Mouse (Mus musculus) neural tube, embryonic 12.5 days (tissue): Measurements from ENCODE around the gene Sema7a. TPM values are rescaled to one million over a fixed set of nuclear protein-coding genes. Genes with fewer than 3 reads are reported as not detected.

ENCODE experiments used
- ATAC-seq: fragments of 200-750 bp; cut with Nextera tagmentation; 2 replicates; pipeline ENCODE4 v1.8.0; 2017; ENCODE audit warnings: low read depth, mild to moderate bottlenecking, moderate TSS enrichment, moderate library complexity; ENCODE audit not compliant: low FRiP score
- H3K27ac ChIP-seq: fragments of 300-500 bp; sonication (generic); 2 replicates; pipeline ENCODE4 v1.5.1; 2016
- H3K27me3 ChIP-seq: fragments of 300-500 bp; sonication (generic); replicated peaks from 2 replicates; pipeline ENCODE4 v1.6.1; 2016; ENCODE audit warnings: mild to moderate bottlenecking
- H3K36me3 ChIP-seq: fragments of 300-500 bp; sonication (generic); 2 replicates; pipeline ENCODE4 v1.6.1; 2016; ENCODE audit warnings: mild to moderate bottlenecking
- H3K4me1 ChIP-seq: fragments of 300-500 bp; sonication (generic); 2 replicates; pipeline ENCODE4 v1.6.1; 2016
- H3K4me2 ChIP-seq: fragments of 300-500 bp; sonication (generic); replicated peaks from 2 replicates; pipeline ENCODE4 v1.6.1; 2016; ENCODE audit warnings: mild to moderate bottlenecking
- H3K4me3 ChIP-seq: fragments of 300-500 bp; sonication (generic); 2 replicates; pipeline ENCODE4 v1.5.1; 2016
- H3K9ac ChIP-seq: fragments of 300-500 bp; sonication (generic); 2 replicates; pipeline ENCODE4 v1.6.1; 2016; ENCODE audit warnings: mild to moderate bottlenecking
- H3K9me3 ChIP-seq: fragments of 300-500 bp; sonication (generic); 2 replicates; pipeline ENCODE4 v1.6.1; 2016; ENCODE audit warnings: mild to moderate bottlenecking
- WGBS: fragments of 180-500 bp; shearing (Covaris S2); methylation state at CpG from one replicate; pipeline ENCODE4 v1.1.7; 2016; 5-methylcytosine and 5-hydroxymethylcytosine counted together
- polyA plus RNA-seq: library from polyadenylated mRNA; unstranded; fragments of >200 nt; fragmentation: Nextera tagmentation; extraction: Ambion mirVana; gene quantifications from 2 replicates; pipeline ENCODE4 v1.2.1, GENCODE M21; 2016

Gene Sema7a
- polyA plus RNA-seq, 1 experiment from 2014 or later = 0.85 TPM

DNA sequence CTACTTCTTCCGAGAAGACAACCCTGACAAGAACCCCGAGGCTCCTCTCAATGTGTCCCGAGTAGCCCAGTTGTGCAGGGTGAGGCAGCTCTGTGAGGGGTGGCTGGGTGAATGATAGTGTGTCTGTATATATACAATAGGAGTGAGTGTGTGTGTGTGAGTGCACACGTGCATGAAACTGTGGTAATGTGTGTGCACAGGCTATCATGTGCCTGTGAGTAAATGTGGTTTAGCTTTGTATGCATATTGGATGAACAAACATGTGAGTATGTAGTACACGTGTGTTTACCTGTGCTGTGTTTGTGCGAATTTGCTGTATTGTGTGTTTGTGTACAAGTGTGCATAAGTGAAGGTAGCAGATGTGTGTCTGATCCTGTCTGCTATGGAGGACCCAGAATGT lies 15.9 kb downstream of the Sema7a start:
- Histone ChIP-seq H3K36me3 (peaks cover 33% of the 10 kb centered on the region), H3K4me3 (no peak overlapping the region), H3K9ac (no peak overlapping the region), H3K4me1 (peaks cover 9% of the 10 kb centered on the region), H3K27me3 (no peaks in the 10 kb centered on the region), H3K9me3 (no peaks in the 10 kb centered on the region), H3K27ac (no peak overlapping the region), H3K4me2 (no peak overlapping the region)
- 89% methylated on average over 6 of the region's 6 CpGs for WGBS
- ATAC-seq = no peak

DNA sequence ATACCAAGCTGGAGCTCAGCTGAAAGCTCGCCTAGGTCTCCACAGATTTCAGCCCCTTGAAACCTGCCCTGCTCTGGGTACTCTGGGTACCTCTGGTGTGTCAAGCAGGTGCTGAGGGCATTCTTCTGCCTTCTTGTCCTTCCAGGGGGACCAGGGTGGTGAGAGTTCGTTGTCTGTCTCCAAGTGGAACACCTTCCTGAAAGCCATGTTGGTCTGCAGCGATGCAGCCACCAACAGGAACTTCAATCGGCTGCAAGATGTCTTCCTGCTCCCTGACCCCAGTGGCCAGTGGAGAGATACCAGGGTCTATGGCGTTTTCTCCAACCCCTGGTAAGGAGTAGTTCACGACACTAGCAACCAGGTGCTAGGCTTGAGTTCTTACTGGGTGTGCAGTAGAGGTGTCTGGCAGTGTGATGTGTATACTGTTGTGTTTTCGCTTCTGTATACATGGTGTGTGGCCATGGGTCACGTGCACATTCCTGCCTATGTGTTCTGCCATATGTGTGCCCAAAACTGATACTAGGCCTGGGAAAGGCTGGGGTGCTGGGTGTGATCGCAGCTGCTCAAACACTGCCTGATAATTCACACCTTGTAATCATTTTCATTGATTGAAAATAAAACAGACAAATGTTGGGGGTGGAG lies 16.4 kb downstream of the Sema7a start:
- Histone ChIP-seq H3K36me3 (peaks cover 38% of the 10 kb centered on the region), H3K4me1 (peaks cover 5% of the 10 kb centered on the region), H3K27ac (no peak overlapping the region), H3K9ac (no peak overlapping the region), H3K4me2 (no peak overlapping the region), H3K4me3 (no peak overlapping the region), H3K27me3 (no peaks in the 10 kb centered on the region; the same call in 1 of the 2 replicates), H3K9me3 (no peaks in the 10 kb centered on the region)
- no peak for ATAC-seq
- 89% methylated on average over 9 of the region's 9 CpGs for WGBS

DNA sequence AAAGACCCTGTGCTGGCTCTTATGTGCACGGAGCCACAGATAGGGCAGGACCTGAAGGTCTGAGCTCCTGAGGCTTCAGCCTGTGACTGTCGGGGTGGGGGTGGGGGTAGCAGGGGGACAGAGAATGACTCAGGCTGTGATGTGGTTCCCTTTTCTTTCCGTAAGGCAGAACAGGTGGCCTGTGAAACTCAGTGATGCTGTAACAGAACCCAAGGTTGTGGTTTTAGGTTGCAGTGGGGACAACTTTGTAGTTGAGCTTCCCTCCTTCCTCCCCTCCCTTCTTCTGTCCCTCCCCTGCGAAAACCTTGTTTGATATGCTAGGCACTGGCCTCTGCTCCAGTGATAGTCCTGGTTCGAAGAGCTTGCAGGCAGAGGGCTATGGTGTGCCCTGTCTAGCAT lies 16.9 kb downstream of the Sema7a start:
- Histone ChIP-seq H3K36me3 (peaks cover 43% of the 10 kb centered on the region), H3K4me3 (no peak overlapping the region), H3K4me1 (peaks cover 3% of the 10 kb centered on the region), H3K4me2 (no peak overlapping the region), H3K27ac (no peak overlapping the region), H3K27me3 (no peaks in the 10 kb centered on the region; the same call in 1 of the 2 replicates), H3K9me3 (no peaks in the 10 kb centered on the region), H3K9ac (no peak overlapping the region)
- no peak for ATAC-seq
- WGBS = 82% methylated on average over 5 of the region's 5 CpGs

DNA sequence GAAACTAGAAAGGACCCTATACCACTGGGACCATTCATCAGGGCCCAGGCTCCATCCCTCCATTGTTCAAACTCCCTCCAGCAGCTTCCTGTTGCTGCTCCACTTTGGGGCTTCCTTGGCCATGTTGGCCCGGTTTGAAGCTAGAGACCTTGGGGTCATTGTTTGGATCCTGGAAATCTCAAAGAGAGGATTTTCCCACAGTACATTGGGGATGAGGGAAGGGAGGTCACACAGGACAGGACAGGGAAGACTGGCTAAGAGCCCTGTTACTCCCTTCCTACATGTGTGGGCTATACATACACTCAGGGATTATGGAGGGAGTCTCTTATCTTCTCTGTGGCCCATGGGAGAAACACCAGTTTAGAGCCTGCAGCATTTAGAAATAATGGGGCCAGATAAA lies 18.7 kb downstream of the Sema7a start:
- WGBS = 88% methylated on average over 1 of the region's 1 CpGs
- H3K9me3 ChIP-seq = no peaks in the 10 kb centered on the region
- H3K27me3 ChIP-seq = no peaks in the 10 kb centered on the region; the same call in 1 of the 2 replicates
- H3K4me3 ChIP-seq = no peak overlapping the region
- no peak overlapping the region for H3K4me2 ChIP-seq
- H3K9ac ChIP-seq = no peak overlapping the region
- peaks cover 44% of the 10 kb centered on the region for H3K36me3 ChIP-seq
- no peak for ATAC-seq
- no peak overlapping the region for H3K27ac ChIP-seq
- no peaks in the 10 kb centered on the region for H3K4me1 ChIP-seq

DNA sequence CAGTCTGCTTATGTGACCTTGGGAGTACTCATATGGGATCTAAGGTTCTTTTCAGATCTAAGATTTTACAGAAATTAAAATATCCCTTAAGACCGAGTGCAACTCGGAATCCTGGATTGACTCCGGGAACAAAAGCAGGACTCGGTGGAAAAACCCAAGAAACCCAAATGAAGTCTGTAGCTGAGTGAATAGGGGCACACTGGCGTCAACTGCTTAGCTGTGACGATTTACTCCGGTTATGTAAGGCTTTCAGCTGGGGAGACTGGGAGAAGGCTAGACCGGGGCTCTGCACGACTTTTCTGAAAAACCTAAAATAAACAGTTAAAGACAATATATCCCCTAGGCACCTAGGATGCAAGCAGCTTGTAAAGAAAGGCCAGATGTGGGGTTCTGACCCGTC lies 19.5 kb downstream of the Sema7a start:
- no peaks in the 10 kb centered on the region for H3K9me3 ChIP-seq
- WGBS = 77% methylated on average over 10 of the region's 10 CpGs

DNA sequence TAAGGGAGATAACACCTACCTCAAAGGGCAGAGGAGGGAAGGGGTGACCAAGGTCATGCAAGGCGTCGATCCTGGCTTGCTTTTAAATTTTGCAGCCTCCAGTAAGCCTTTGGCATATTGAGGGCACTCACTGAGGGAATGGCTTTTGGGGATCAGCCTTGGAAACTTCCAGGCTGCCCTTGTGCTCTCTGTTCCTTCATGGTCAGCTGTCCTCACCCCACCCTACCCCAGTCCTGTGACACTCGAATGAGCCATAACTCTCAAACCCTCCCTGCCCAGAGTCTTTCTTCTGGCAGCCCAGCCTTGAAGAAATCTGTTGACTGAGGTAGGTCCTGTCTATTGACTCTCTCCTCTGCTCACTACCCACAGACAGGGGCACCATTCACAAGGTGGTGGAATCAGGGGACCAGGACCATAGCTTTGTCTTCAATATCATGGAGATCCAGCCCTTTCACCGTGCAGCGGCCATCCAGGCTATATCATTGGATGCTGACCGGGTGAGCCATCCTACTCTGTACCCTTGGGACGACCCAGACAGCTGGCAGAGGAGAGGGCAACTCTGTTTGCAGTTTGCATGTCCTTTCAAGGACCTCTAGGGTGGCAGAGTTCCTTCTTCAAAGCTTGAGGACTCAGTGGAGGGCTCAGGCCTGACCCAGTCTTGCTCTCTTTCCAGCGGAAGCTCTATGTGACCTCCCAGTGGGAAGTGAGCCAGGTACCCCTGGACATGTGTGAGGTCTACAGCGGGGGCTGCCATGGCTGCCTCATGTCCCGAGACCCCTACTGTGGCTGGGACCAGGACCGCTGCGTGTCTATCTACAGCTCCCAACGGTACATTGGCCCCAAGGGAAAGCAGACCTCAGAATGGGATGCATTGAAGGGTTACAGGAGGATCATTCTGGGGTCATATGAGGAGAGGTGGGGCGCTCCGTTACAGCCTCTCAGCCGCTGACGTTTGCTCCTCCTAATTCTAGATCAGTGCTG lies 20.3 kb downstream of the Sema7a start:
- Histone ChIP-seq H3K4me2 (no peak overlapping the region), H3K27ac (no peak overlapping the region), H3K9ac (no peak overlapping the region), H3K36me3 (peaks cover 44% of the 10 kb centered on the region), H3K4me1 (no peaks in the 10 kb centered on the region), H3K4me3 (no peak overlapping the region), H3K9me3 (no peaks in the 10 kb centered on the region), H3K27me3 (no peaks in the 10 kb centered on the region; the same call in 1 of the 2 replicates)
- no peak for ATAC-seq
- 88% methylated on average over 17 of the region's 17 CpGs for WGBS

More for the DNA sequence above, 19.5 kb downstream of the Sema7a start:
- no peak overlapping the region for H3K4me2 ChIP-seq
- no peaks in the 10 kb centered on the region; the same call in 1 of the 2 replicates for H3K27me3 ChIP-seq
- no peak overlapping the region for H3K9ac ChIP-seq
- no peak for ATAC-seq
- H3K36me3 ChIP-seq = peaks cover 44% of the 10 kb centered on the region
- H3K4me3 ChIP-seq = no peak overlapping the region
- H3K4me1 ChIP-seq = no peaks in the 10 kb centered on the region
- no peak overlapping the region for H3K27ac ChIP-seq

DNA sequence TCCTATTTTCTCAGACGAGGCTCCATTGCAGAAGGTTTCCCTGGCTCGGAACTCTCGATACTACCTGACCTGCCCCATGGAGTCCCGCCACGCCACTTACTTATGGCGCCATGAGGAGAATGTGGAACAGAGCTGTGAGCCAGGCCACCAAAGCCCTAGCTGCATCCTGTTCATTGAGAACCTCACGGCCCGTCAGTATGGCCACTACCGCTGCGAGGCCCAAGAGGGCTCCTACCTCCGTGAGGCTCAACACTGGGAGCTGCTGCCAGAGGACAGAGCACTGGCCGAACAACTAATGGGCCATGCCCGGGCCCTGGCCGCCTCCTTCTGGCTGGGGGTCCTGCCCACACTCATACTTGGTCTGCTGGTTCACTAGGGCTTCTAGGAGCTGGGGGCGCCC lies 21.3 kb downstream of the Sema7a start:
- no peak overlapping the region for H3K4me3 ChIP-seq
- no peaks in the 10 kb centered on the region for H3K4me1 ChIP-seq
- H3K36me3 ChIP-seq = peaks cover 38% of the 10 kb centered on the region
- no peaks in the 10 kb centered on the region; the same call in 1 of the 2 replicates for H3K27me3 ChIP-seq
- H3K27ac ChIP-seq = no peak overlapping the region
- H3K9me3 ChIP-seq = no peaks in the 10 kb centered on the region
- no peak for ATAC-seq
- H3K9ac ChIP-seq = no peak overlapping the region
- no peak overlapping the region for H3K4me2 ChIP-seq
- WGBS = 88% methylated on average over 15 of the region's 15 CpGs

DNA sequence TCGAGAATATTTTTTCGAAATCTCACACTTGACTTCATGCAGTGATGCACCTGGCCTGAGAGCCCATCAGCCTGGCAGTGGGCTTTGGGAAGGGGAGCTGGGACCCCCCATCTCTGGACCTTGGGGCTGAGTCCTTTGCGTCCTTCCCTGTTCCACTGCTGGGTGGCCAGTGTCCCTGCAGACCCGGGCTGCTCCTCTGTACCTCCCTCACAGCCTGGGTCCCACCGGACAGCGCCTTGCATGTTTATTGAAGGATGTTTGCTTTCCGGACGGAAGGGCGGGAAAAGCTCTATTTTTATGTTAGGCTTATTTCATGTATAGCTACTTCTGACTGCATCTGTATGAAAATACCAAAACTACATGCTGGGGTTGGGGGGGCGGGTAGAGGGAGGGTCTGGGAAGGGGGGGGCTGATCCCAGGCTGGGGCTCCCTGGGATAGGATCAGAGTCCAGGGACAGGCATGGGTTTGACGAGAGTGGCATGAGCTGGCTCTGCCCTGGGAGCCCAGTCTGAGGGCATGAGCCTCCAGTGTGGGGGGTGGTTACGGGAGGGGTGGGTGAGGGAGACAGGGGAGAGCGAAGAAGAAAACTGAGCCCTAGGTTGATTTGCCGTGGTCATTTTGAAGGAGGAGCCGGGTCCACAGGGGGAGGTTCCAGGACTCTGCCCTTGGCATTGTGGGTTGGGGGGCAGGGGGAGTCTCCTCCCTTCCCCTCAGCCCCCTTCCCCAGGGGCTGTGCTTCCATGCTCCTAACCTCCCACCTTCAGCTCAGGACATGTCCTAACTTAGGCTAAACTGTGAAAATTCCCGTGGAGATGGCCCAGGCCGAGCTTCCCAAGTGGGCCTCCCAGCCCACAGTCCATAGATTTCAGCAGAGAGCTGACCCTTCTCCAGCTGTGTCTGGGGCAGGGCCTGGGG lies 22.2 kb downstream of the Sema7a start:
- Histone ChIP-seq H3K4me1 (no peaks in the 10 kb centered on the region), H3K9me3 (no peaks in the 10 kb centered on the region), H3K27me3 (no peaks in the 10 kb centered on the region; the same call in 1 of the 2 replicates), H3K4me2 (no peak overlapping the region), H3K36me3 (peaks cover 32% of the 10 kb centered on the region), H3K9ac (no peak overlapping the region), H3K27ac (no peak overlapping the region), H3K4me3 (no peak overlapping the region)
- no peak for ATAC-seq
- WGBS = 71% methylated on average over 17 of the region's 17 CpGs

DNA sequence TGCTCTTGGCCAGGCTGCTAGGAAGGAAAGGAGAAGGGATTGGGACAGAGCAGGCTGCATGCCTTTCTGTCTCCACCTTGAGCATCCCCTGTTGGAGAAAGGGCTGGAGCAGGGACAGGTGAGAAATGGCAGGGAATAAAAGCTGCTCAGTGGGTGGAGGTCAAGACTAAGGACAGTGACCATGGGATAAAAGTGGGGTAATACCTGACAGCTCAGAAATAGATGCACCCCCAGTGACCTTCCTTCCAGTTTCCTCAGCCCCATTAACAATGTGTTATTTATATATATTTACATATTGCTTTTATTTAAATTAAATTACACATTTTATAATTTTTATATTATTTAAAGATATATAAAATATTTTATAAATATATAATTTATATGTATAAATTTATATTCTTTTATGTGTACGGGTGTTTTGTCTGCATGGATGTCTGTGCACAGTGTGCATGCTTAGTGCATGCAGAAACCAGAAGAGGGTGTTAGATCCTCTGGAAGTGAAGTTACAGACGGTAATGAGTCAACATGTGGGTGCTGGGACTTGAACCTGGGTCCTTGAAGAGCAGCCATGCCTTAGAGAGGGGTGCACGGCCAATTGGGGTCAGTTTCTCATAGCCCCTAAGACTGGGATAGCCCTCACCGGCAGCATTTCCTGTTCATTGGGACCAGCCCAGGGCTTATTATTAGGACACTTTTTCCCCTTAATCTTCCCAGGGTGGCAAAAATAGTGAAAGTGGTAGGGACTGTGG lies 23.5 kb downstream of the Sema7a start:
- H3K4me1 ChIP-seq = no peaks in the 10 kb centered on the region
- no peak overlapping the region for H3K27ac ChIP-seq
- H3K4me2 ChIP-seq = no peak overlapping the region
- no peaks in the 10 kb centered on the region for H3K9me3 ChIP-seq
- no peaks in the 10 kb centered on the region; the same call in 1 of the 2 replicates for H3K27me3 ChIP-seq
- WGBS = 90% methylated on average over 4 of the region's 4 CpGs
- no peak for ATAC-seq
- H3K36me3 ChIP-seq = peaks cover 23% of the 10 kb centered on the region
- H3K9ac ChIP-seq = no peak overlapping the region
- H3K4me3 ChIP-seq = no peak overlapping the region

DNA sequence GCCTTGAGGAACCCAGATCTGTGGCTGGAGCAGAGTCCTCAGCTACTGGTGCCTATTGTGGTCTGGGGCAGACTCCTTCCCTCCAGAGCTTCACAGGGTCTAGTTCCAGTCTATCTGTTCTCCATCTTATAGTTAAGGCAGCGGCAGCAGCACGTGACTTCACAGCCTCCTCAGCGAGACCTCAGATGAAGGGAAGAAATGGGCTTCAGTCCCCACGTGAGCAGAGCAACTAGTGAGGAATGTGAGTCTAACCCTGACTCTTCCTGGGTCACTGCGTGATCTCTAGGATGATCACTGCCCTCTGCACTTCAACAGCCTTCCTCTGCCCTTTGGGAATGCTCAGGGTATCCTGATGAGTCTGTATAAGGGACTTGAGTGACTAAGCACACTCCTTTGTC lies 24.1 kb downstream of the Sema7a start:
- Histone ChIP-seq H3K27me3 (no peaks in the 10 kb centered on the region; the same call in 1 of the 2 replicates), H3K27ac (no peak overlapping the region), H3K9ac (no peak overlapping the region), H3K4me1 (no peaks in the 10 kb centered on the region), H3K4me3 (no peak overlapping the region), H3K9me3 (no peaks in the 10 kb centered on the region), H3K36me3 (peaks cover 20% of the 10 kb centered on the region), H3K4me2 (no peak overlapping the region)
- WGBS = 78% methylated on average over 5 of the region's 5 CpGs
- ATAC-seq = no peak

DNA sequence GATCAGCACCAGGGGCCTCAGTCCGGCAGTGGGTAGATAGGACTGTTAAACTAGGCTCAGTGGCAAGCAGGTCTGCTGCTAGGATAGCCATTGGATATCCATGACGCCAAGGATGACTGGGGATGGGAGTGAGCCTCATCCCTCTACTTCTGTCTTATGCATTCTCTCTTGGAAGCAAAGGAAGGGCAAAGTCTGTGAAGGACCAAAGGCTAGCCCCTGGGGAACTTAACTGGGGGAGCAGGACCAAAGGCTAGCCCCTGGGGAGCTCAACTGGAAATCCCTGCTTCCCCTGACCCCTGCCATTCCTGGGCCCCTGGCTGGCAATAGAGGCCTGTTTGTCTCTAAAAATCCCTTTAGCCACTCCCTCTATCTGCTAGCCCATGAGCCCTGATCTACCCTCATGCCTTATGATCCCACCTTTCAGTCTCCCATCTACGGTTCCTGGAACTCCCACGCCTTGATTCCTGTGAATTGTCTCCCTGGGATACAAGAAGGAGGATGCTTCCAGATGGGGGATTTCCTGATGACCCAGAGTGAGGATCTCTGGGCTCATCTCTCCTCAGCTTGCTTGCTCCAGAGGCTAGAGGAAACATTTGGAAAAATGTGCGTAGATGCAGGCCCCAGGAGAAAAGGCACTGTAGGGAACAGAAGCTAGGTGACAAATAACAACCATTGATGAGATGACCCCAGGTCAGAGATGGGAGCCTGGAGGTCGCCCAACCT lies 24.8 kb downstream of the Sema7a start:
- 76% methylated on average over 6 of the region's 6 CpGs for WGBS

More for the DNA sequence above, 24.8 kb downstream of the Sema7a start:
- Histone ChIP-seq H3K9me3 (no peaks in the 10 kb centered on the region), H3K4me1 (no peaks in the 10 kb centered on the region), H3K27me3 (no peaks in the 10 kb centered on the region; the same call in 1 of the 2 replicates), H3K27ac (no peak overlapping the region), H3K4me2 (no peak overlapping the region), H3K9ac (no peak overlapping the region), H3K36me3 (peaks cover 20% of the 10 kb centered on the region), H3K4me3 (no peak overlapping the region)
- no peak for ATAC-seq
